Mouse (Mus musculus) telencephalon, adult 2 months (tissue): ENCODE data around the gene Mafg.

ENCODE experiments used
- DNase-seq: peaks from one replicate; pipeline ENCODE4 v3.0.0-alpha.2; 2011; ENCODE audit warnings: low read depth, low spot score

Mafg gene

DNA sequence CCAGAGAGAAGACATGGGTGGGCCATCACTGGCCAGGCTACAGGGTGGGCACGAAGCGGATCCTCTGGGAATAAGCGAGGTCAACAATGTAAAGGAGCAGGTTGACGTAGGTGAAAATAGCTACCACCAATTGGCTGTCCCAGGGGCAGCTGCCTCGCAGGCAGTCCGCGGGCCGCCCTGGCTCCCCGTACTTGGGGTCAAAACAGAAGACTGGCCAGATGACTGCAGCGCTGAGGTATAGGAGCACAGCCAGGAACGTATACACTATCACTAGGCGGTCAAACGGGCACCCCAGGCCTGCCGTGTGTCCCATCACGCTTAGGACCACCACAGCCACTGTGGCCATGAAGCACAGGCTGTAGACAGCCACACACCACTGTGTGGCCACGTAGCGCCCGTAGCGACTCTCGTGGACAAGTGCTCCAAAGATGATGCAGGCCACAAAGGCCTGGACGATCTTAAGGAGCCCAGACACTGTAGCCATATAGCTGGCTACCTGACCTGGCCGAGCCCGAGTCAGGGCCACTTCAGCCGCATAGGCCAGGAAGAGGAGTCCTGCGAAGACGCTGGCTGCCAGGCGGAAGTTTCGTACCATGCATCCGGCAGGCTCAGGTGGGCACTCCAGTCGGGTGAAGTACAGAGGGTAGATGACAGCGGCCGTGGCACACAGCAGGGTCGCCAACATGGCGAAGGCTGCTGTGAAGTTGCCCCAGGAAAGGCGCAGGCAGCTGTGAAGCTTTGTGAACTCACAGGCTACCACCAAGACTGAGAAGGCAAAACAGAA lies 13.8 kb upstream of the Mafg start:
- DNase-seq = no peak

DNA sequence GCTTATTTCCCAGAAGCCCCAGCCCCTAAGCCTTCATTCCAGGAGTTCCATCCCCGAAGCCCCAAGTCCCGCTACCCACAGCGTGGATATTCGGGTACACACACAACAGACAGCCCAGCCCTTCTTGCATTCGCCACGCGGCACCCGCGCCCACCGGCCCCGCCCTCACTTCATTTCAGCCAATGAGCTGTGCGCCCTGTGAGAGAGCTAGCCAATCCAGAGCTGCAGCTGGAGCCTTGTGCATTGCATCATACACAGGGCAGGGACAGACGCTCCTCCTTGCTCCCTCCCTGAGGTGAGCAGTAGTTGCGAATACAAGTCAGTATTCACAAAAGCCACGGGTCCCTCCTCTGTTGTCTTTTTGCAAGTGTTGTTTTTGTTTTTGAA lies 10.2 kb upstream of the Mafg start, which contains the start of gene Pycr1:
Gene Pycr1 (minus strand): TSS at position 169 of the 387 bp plus-strand sequence.
- peak; percentile 82 for DNase-seq

DNA sequence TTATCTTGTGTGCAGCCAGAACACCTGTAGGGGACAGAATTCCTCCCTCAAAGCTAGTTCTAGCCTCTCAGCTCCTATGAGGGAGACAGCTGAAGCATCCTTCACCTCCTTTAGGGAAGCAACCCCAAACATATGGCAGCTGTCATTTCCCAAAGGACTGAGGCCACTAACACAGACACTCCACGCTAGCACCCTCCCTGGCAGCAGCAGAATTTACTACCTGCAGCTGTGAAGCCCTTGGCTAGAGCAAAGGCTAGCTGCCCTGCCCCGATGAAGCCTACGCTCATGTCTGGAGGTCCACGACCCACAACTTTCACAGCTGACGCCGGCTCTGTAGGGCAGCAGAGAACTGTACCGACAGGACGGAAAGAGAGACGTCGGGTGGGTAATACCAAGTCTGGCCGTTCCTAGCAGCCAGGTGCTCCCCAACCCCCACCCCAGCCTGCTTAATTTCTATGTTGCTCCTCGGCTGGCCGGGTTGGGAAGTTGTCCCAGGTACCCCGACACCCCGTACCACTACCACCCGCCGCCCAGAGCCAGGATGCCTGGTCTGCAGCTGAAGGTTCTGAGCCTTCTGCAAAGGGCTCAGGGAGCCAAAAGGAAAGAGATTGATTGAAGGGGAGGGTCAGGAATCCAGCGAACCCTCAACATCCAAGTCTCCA lies 9.7 kb upstream of the Mafg start:
- DNase-seq = no peak

DNA sequence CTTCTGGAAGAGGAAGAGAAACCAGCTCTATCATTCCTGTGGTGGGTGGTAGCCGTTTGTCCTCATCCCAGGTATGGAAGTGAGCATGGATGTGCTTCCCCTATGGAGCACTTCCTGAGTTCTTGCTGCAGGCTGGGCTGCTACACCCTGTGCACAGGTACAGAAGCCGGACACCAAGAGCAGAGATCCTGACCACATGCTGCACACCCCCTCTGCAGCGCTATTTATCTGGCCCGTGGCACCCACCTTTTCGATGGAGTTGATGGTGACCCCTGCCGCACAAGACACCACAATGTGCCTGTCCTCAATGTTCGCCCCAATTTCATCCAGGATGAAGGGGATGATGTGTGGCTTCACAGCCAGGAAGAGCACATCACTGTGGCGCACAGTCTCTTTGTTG lies 8.5 kb upstream of the Mafg start:
- no peak for DNase-seq

DNA sequence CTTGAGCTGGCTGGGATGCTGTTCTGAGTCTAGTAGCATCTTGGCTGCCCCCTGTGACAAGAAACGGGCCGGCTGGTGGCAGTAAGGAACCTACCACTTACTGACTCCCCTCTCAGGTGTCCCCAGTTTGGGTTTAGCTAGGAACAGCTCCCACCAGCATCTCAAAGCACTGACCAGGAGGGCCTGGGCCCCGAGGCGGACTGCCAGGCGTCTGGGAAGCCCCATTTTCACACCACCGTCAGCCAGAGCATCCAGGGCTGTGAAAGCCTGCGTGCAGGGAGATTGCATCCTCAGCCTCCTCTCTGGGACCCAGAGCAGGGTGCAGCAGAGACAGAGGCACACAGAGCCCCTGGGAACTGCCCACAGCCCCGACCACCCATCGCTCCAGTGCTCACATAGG lies 7.9 kb upstream of the Mafg start:
- DNase-seq = no peak

DNA sequence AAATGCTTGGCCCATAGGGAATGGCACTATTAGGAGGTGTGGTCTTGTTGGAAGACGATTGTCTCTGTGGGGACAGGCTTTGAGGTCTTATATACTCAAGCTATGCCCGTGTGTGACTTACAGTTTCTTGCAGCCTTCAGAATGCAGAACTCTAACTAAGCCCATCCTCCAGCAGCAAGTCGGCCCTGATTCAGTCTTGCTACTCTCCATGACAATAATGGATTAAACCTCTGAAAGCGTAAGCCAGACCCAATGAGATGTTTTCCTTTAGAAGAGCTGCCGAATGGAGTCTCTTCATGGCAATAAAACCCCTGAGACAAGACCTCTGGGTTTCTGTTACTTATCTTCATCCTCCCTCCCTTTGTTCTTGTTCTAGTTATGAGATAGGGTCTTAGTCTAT lies 1.4 kb upstream of the Mafg start:
- DNase-seq = no peak

DNA sequence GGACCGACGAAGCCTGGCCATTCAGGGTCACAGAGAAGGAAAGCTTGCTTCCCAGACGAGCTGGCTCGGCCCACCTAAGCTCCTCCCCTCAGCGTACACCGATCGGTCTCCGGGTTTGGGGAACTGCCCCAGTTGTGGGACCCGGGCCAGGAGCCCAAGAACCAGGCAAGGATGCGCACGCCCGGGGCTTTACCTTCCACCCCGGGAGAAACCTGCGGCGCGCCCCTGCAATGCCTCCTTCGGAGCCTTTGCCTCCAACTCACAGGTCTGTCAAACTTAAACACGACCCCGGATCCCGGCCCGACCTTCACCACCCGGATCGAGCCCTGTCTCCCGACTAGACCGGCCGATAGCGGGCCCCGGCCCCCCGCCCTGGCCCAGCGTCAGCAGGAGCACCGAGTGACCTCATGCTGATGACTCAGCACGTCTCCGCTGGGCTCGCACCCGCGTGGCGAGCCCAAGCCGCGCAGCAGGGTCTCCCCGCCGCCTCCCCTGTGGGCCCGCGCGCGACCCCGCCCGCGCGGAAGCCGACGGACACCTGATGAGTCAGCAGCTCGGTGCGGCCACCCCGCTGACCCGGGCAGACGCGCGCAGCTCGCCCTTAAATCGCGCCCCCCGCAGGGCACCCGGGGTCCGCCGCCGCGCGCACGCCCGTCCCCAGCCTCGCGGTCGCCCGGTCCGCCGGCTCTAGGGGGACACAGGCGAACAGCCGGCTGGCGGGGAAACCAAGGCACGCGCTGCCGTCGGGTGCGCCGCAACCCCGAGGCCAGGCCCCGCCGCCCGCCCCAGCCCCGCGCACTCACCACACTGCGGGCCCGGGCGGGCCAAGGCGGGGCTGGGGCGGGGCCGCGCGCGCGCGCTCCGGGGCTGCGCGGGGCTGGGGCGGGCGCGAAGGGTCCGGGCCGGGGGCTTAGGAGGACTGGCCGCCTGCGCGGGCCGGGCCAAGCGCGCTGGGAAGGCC lies 561 bp downstream of the Mafg start:
- DNase-seq = no peak

DNA sequence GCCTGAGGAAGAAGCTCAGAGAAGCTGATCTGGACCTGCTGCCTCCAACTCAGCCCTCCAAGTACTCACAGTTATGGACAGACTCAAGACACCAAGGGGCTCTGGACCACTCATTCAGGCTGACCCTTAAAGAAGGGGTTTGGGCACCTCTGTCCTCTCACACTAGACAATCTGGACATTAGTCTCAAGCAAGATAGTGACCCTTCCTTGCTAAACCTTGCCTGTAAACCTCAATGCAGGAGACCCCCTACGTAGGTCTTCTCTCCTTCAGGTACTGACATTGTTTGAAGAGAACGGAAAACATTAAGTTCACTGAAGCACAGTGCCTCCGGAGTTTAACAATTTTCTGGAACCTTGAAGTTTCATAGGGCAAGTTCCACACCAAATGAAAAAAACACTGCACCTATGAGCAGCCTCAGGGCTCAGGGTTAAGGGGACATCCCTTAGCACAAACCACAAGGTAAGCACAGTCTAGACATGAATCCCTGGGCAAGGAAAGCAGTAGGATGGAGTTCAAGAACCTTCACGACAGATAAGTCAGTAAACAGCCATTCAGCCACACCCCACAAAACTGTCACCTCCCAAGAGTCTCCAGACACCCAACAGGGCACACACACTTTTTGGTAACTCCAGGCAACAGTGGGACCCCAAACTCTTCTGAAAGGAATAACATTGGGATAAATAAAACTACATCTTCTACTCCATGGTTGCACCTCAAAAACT lies 1.5 kb downstream of the Mafg start:
- DNase-seq = no peak

DNA sequence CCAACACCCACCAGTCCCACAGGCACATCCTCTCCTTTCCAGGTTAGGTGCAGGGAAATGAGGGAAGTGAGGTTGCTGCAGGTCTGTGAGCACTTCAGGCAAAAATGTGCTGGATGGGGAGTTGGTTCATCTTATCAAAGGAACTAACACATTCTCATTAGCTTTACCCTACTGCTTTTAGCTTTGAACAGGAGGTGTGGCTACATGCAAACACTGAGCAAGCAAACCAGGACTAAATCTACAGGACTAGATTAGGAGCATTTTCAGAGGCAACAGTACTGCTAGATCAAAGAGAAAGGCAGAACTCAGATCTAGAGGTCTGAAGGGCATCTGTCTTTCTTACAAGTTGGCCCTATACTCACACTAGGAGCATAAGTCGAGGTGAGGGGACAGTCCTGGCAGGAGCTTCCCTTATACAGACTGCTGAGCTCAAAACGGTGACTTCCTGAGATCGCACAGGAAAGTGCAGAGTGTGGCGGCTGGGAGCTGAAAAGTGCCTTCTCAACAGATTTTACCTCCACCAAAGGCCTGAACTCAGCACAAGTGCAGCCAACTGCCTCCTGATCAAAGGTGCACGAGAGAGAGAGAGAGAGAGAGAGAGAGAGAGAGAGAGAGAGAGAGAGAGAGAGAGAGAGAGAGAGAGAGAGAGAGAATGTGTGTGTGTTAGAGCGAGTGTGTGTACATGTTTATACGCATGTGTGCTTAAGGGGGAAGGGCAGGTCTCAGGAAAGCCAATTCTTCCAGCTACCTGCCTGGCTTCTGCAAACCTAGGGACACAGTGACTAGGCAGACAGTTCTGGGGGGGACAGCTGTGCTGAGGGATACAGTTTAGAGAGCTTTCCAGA lies 2.3 kb downstream of the Mafg start:
- no peak for DNase-seq

DNA sequence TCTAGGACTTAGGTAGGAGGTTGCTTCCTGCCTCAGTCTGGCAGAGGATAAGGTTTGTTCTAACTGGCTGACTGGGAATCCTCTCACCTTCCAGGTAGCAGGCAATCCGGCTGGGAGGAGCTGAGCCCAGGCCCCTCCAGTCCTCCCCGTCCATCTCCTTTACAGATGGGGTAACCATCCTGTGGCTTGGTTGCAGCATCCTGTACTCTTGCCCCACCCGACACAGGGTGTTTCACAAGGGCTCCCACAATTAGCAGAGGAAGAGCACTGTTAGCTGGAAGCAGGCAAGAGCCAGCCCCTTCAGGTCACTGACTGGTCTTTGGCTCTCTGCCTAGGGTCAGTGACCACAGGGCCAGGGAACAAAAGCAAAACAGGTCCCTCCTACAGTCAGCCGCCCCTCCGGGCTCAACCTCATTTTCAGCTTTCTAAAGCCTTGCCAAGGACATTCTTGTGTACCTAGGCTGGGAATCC lies 3.0 kb downstream of the Mafg start:
- no peak for DNase-seq

DNA sequence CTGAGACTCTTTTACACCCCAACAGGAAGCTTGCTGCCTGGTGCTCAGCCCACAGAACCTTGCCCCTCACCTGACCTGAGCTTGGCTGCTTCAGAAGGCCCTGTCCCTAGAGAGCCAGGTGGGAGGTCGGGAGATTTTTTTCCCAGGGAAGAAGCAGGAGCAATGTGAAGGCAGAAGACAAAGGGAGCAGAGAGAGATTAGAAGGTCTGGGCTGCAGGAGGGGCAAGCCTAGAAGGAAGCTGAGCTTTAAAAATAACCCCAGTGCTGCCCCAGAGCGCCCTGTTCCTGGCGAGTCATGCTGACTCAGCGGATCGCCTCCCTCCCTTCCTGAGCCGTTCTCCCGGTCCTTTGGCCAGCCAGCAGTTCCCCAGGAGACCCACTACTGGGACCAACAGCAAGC lies 3.5 kb downstream of the Mafg start:
- DNase-seq = no peak

DNA sequence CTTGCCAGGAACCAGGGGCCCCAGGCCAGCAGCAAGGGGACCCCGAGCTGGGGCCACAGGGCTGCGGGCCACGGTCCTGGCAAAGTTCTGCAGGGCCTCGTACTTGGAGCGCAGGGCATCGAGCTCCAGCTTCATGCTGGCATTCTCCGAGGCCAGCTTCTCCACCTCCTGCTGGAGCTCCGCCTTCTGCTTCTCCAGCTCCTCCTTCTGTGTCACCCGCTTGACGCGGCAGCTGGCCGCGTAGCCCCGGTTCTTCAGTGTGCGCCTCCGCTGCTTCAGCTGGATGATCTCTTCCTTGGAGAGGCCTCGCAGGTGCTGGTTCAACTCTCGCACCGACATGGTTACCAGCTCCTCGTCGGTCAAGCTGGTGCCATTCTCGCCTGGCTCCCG lies 4.1 kb downstream of the Mafg start:
- no peak for DNase-seq

DNA sequence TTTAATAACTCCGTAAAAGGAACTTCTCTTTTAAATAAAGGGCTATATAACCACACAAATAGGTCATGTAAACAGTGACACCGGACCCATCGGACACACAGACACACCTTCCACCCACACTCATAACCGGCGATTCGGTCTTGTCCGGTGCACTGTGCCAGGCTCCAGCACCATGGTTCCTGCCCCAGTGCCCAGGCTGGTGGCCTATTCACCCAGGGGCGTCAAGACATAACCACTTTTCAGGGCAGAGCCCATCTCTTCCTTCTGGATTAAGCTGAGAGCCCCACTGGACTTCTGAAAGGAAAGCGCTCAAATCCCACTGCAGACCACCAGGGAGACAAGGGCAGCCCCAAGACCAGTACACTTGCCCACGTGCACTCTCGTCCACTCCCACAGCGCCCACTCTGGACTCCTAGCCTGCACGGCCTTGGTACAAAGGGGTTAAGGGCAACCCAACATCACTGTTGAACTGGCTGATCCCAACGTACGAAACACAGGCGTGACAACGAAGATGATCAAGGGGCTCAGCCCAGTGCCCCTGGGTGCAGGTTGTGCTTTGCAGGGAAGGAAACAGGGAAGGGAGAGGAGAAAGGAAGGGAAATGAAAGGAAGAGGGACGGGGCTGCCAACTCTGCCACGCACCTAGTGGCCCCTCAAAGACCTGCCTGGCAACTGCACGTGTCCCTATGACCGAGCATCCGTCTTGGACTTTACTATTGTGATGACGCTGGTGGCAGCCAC lies 4.6 kb downstream of the Mafg start:
- DNase-seq = no peak

DNA sequence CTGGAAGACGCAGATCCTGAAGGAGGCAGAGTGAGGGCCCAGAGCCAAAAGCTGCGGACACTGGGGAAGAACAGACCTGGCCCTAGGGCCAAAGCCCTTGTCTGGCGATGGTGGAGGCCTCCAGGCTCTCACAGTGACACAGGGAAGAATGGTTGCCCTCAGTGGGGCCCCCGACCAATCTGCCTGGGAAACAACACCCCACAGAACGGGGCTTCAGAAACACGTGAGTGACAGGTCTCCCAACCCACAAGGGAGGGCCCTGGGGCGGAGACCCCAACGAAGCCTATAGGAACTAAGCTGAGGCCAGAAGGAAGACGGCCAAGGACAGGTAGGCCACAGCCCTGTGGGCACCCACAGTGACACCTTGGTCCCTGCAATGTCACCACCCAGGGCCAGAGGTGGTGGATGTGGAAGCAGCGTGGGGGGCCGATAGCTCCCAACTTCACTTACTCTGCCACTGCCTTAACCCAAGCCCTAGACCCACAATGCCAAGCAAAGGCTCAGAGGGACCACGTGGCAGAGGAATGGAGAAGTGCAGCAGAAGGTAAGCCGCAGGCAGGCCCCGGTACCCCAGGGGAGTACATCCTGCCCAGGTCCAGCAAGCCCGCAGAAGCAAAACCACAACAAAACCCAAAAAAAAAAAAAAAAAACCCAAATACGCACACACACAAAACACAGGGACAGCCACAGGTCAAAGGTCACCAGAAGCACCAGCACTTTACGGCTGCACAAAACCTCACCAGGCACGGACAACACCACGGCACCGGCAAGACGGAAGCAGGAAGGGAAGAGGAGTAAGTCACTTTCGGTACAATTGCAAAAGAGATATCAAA lies 5.7 kb downstream of the Mafg start:
- DNase-seq = no peak

DNA sequence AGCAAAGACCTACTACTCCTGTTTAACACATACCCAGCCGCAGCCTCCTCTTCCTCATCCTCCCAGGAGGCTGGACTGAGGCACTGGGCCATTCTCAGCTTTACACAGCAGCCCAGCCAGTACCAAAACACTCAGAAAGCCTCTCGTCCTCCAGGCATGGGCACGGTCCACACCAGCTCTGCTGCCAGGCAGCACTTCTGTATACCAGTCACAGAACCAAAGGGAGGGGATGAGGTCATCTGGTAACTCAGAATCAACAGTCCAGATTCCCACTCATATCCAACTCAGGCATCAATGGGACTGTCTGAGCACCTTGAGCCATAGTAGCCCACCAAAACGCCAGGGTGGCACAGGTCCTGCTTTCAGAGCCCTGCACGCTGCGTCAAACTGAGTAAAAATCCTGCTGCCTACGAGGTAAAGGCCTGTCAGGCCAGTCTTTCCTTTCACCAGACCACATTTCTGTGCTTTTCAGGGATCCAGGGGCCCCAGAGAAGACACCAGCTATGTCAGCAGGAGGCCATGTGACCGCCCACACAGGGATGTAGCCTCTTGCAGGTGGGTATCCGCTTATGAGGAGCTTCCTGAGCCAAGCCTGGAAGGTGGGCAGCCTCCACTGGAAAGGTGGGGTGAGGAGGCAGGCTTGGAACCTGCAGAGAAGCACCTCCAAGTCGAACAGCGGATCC lies 6.5 kb downstream of the Mafg start:
- no peak for DNase-seq

DNA sequence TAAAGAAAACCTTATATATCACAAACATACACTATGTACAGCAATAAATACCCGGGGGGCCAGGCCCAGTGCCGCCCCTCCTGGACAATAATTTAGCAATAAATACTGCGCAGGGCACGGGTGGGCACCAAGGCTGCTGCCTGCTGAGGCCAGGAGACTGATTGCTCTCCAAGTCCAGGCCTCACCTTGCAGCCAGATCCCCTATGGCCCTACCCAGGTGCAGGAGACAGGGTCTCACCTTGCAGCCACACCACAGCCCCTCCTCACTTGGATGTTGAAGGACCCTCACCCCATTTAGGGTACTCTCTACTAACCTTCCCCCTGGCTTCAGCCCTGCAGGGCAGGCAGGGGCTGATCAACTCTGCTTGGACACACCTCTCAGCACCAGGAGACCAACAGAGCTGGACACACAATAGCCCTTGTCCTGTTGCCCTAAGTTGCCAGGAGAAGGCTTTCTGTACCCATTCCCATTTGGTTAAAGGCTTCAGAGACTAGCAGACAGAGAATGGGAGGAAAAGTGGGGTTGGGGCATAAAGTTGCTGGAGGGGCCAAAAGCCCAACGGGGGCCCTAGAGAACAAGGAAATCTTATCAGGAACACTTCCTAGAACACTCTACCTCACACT lies 8.1 kb downstream of the Mafg start, which contains the start of gene Sirt7:
Gene Sirt7 (minus strand): TSS at position 89 of the 624 bp plus-strand sequence.
- no peak for DNase-seq

DNA sequence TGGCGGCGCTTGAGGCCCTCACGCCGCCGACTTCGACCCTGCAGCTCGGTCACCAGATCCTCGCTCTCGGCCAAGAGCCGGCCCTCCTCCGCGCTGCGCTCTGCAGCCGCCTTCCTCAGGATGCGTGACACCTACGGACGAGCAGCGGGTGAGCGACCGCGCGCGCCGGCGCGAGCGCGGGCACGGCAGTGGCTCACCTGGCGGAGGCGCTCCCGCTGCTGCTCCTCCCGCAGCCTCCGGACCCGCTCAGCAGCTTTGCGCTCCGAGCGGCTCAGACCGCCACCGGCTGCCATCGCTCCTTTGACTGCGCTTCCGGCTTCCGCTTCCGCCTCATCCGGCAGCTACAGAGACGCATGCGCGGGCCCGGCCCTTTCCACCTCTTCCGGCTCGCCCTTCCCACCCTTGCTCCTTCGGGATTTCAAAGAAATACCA lies 8.7 kb downstream of the Mafg start:
- DNase-seq = peak; percentile 79
